In the genomic region with DNA sequence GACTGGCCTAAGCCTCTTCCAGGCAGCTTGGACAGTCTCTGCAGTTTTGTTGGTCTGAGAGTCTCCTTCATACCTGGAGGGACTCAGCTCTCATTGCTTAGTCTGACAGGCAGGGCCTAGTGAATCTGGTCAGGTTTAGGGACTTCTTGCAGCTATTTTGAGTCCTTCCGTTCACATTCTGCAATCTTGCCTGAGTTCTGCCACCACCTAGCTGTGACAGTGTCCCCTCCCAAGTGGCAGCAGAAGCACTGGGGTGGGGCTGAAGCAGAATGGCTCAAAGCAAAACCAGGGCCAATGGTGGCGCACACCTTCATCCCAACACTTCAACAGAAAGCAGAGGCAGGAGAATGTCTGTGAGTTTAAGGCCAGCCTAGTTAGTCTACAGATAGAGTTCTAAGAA, we compare ENCODE assay signal across 13 mouse cellular contexts. TPM values are rescaled to one million over a fixed set of nuclear protein-coding genes. Genes with fewer than 3 reads are reported as not detected.
DNase-seq lines count a peak whose midpoint lies in the region; ATAC-seq and TF ChIP-seq lines count a peak whose summit lies in the region.
"Had no signal": no experiment of that assay in that cellular context is flagged by ENCODE, and none has a peak within 500 bp of the region (broad histone marks: within the 10 kb centered on the region; RNA-seq: fewer than 3 reads in every experiment).

No protein-coding gene starts in this region.

- no peaks in the 10 kb centered on the region for H3K27me3 ChIP-seq in heart, adult 2 months (ENCODE audit: control insufficient read depth, insufficient read depth, low read length)
- no peaks in the 10 kb centered on the region for H3K27me3 ChIP-seq in myocyte (ENCODE audit: control insufficient read depth, insufficient read depth, insufficient read length)
- H3K27me3 ChIP-seq: limb, embryonic 12.5 days had no signal

- peak overlapping the region; percentile 38 for H3K4me2 ChIP-seq in myocyte (ENCODE audit: low read depth)
- H3K4me2 ChIP-seq: limb, embryonic 12.5 days had no signal

- ATAC-seq in cerebellum, adult (ENCODE audit: insufficient number of reproducible peaks, low FRiP score, low TSS enrichment), result no peak

- no peak overlapping the region for H3ac ChIP-seq in myocyte (ENCODE audit: control insufficient read depth, insufficient read length)

- DNase-seq in heart, adult 2 months, result no peak
- no peak for DNase-seq in heart, adult 18-20 months
- peak; percentile 20 for DNase-seq in lung, postnatal 36 days
- no peak for DNase-seq in lung, postnatal 4 days
- peak; percentile 54 for DNase-seq in induced T-regulatory cell, adult 2 months (ENCODE audit: low read depth)
- no peak for DNase-seq in frontal cortex, postnatal 14 days (ENCODE audit: low spot score in 2 of 2)
- DNase-seq: adrenal gland, postnatal 25 days; kidney, adult 11 months; kidney, postnatal 36 days; right cerebral cortex, postnatal 4 days had no signal

- no peaks in the 10 kb centered on the region for H3K36me3 ChIP-seq in heart, adult 2 months (ENCODE audit: control insufficient read depth, insufficient read depth, low read length)
- H3K36me3 ChIP-seq in myocyte (ENCODE audit: control insufficient read depth, insufficient read depth), result no peaks in the 10 kb centered on the region
- H3K36me3 ChIP-seq: limb, embryonic 12.5 days had no signal

- intact Hi-C loops in heart, adult 2 months (cut with DNase I), result no loop called here

- no peak for TF ChIP-seq POLR2A in heart, adult 2 months (IDR thresholded peaks at IDR 0.05; ENCODE audit: insufficient read depth, low read depth, low read length)
- TF ChIP-seq POLR2A in myocyte (IDR thresholded peaks at IDR 0.05; ENCODE audit: insufficient read length, low read depth), result no peak

- H3K79me2 ChIP-seq in heart, adult 2 months (replicated peaks; ENCODE audit: control insufficient read depth, insufficient read depth, low read length), result peaks cover 3% of the 10 kb centered on the region
- peaks cover 73% of the 10 kb centered on the region for H3K79me2 ChIP-seq in myocyte (ENCODE audit: control insufficient read depth, insufficient read depth)

- peak; percentile 25 for TF ChIP-seq CTCF in heart, adult 2 months (IDR thresholded peaks at IDR 0.05)

- no peak overlapping the region for H3K9ac ChIP-seq in heart, adult 2 months (ENCODE audit: low read depth, low read length)

- peaks cover 6% of the 10 kb centered on the region for H3K4me1 ChIP-seq in heart, adult 2 months (ENCODE audit: control insufficient read depth, insufficient read depth, low read length)

- WGBS in heart, adult 2 months, result 67% methylated on average over 2 of the region's 2 CpGs

- TF ChIP-seq EP300 in heart, adult 2 months (IDR thresholded peaks at IDR 0.05; ENCODE audit: insufficient read depth, low read depth, low read length), result no peak

- no peak overlapping the region for H3K27ac ChIP-seq in heart, adult 2 months
- H3K27ac ChIP-seq: limb, embryonic 12.5 days had no signal

- no peak overlapping the region for H3K4me3 ChIP-seq in heart, adult 2 months
- H3K4me3 ChIP-seq in myocyte, result no peak overlapping the region
- H3K4me3 ChIP-seq: limb, embryonic 12.5 days had no signal

TF ChIP-seq in myocyte, 11 proteins besides CTCF, POLR2A, EP300 and RAD21:
- TF ChIP-seq POLR2AphosphoS2 (IDR thresholded peaks at IDR 0.05; ENCODE audit: insufficient read length, low read depth) (no peak), USF1 (IDR thresholded peaks at IDR 0.05; ENCODE audit: low read depth) (no peak), TCF12 (IDR thresholded peaks at IDR 0.05; ENCODE audit: insufficient read depth, poor library complexity, severe bottlenecking) (no peak), CEBPB (IDR thresholded peaks at IDR 0.05; ENCODE audit: insufficient read depth, poor library complexity, severe bottlenecking) (no peak), E2F4 (IDR thresholded peaks at IDR 0.05; ENCODE audit: insufficient read depth) (no peak), SRF (IDR thresholded peaks at IDR 0.05; ENCODE audit: control insufficient read depth, insufficient read length, low read depth) (no peak), MAX (IDR thresholded peaks at IDR 0.05; ENCODE audit: low read depth) (no peak), MYOG (IDR thresholded peaks at IDR 0.05; ENCODE audit: control insufficient read depth in 1 of 3, insufficient read depth in 1 of 3, insufficient read length in 2 of 3, low read depth in 2 of 3) (no peak), MYOD1 (IDR thresholded peaks at IDR 0.05; ENCODE audit: control insufficient read depth in 1 of 3, insufficient read length in 2 of 3, low read depth in 2 of 3) (no peak), TCF3 (IDR thresholded peaks at IDR 0.05; ENCODE audit: insufficient read length, low read depth) (no peak), REST (IDR thresholded peaks at IDR 0.05; ENCODE audit: insufficient read depth, insufficient read length) (no peak)

RNA-seq across cellular contexts. Expression of gene Grb2, which starts 2.8 kb away (rescaled TPM):
- total RNA-seq in heart, adult 2 months (2021), result 100 to 1,000 TPM; 107 to 109 TPM
- 52.0 and 73.2 TPM in 2 replicates for polyA plus RNA-seq in heart, adult 2 months (2012; rRNA removed)
- 100 to 1,000 TPM in 1 of 2 experiments, 10 to 100 TPM in 1; 98.4 to 111 TPM for total RNA-seq in heart, adult 18-20 months (2021)
- polyA plus RNA-seq in myocyte (2012; fragmentation: generic; extraction: Trizol), result 71.2 TPM

RNA-seq across cellular contexts. Expression of gene Tmem94, which starts 59.7 kb away (rescaled TPM):
- total RNA-seq in heart, adult 2 months (2021), result 100 to 1,000 TPM in 1 of 2 experiments, 10 to 100 TPM in 1; 99.5 to 103 TPM
- 125 and 135 TPM in 2 replicates for polyA plus RNA-seq in heart, adult 2 months (2012; rRNA removed)
- total RNA-seq in heart, adult 18-20 months (2021), result 100 to 1,000 TPM in 1 of 2 experiments, 10 to 100 TPM in 1; 96.6 to 104 TPM
- polyA plus RNA-seq in myocyte (2012; fragmentation: generic; extraction: Trizol), result 19.6 TPM

Comparison
In these comparisons a context has a peak if more than half of its experiments do, and no peak if none do; other contexts are left out.
1. DNase-seq: peak in lung, postnatal 36 days (single experiment) and induced T-regulatory cell, adult 2 months (single experiment); none in heart, adult 2 months (0 of 2), heart, adult 18-20 months (0 of 2), lung, postnatal 4 days (0 of 2) and frontal cortex, postnatal 14 days (0 of 2).